Mouse (Mus musculus) limb, embryonic 15.5 days (tissue): Measurements from ENCODE around the gene Pik3c2g. TPM values are rescaled to one million over a fixed set of nuclear protein-coding genes. Genes with fewer than 3 reads are reported as not detected.

Experiments
- ATAC-seq: fragments of 200-750 bp; cut with Nextera tagmentation; 2 replicates; pipeline ENCODE4 v1.8.0; 2017; ENCODE audit warnings: low read depth, moderate TSS enrichment; ENCODE audit not compliant: insufficient number of reproducible peaks, low FRiP score, low TSS enrichment
- H3K27ac ChIP-seq: fragments of 300-500 bp; sonication (generic); 2 replicates; pipeline ENCODE4 v1.5.1; 2015; ENCODE audit warnings: moderate library complexity, mild to moderate bottlenecking, inconsistent platforms
- H3K27me3 ChIP-seq: fragments of 300-500 bp; sonication (generic); 2 replicates; pipeline ENCODE4 v1.6.1; 2015; ENCODE audit warnings: inconsistent platforms
- H3K36me3 ChIP-seq: fragments of 300-500 bp; sonication (generic); 2 replicates; pipeline ENCODE4 v1.6.1; 2015; ENCODE audit warnings: inconsistent platforms
- H3K4me1 ChIP-seq: fragments of 300-500 bp; sonication (generic); 2 replicates; pipeline ENCODE4 v1.6.1; 2015; ENCODE audit warnings: inconsistent platforms
- H3K4me2 ChIP-seq: fragments of 300-500 bp; sonication (generic); 2 replicates; pipeline ENCODE4 v1.6.1; 2015; ENCODE audit warnings: mild to moderate bottlenecking, inconsistent platforms
- H3K4me3 ChIP-seq: fragments of 300-500 bp; sonication (generic); 2 replicates; pipeline ENCODE4 v1.5.1; 2015; ENCODE audit warnings: mild to moderate bottlenecking, inconsistent platforms
- H3K9ac ChIP-seq: fragments of 300-500 bp; sonication (generic); 2 replicates; pipeline ENCODE4 v1.6.1; 2015; ENCODE audit warnings: inconsistent platforms
- H3K9me3 ChIP-seq: fragments of 300-500 bp; sonication (generic); 2 replicates; pipeline ENCODE4 v1.6.1; 2016; ENCODE audit warnings: inconsistent platforms
- WGBS: fragments of 180-500 bp; shearing (Covaris S2); methylation state at CpG from one replicate; pipeline ENCODE4 v1.1.7; 2015; 5-methylcytosine and 5-hydroxymethylcytosine counted together
- polyA plus RNA-seq: library from polyadenylated mRNA; unstranded; fragments of >200 nt; fragmentation: Nextera tagmentation; extraction: Ambion mirVana; gene quantifications from 2 replicates; pipeline ENCODE4 v1.2.1, GENCODE M21; 2015

The Pik3c2g gene
- polyA plus RNA-seq, 1 experiment from 2014 or later = 2.0 TPM

- Histone ChIP-seq H3K4me2 (no peak overlapping the region), H3K36me3 (no peaks in the 10 kb centered on the region), H3K27me3 (no peaks in the 10 kb centered on the region), H3K27ac (no peak overlapping the region), H3K4me3 (no peak overlapping the region), H3K9me3 (no peaks in the 10 kb centered on the region), H3K9ac (no peak overlapping the region), H3K4me1 (no peaks in the 10 kb centered on the region)
- ATAC-seq = no peak
- 66% methylated on average over 3 of the region's 3 CpGs for WGBS
These were observed 377.9 kb downstream of the Pik3c2g start for GRCm38 (mm10) chr6:139964895-139965294.

- WGBS = 58% methylated on average over 6 of the region's 6 CpGs
- H3K36me3 ChIP-seq = no peaks in the 10 kb centered on the region
- H3K9me3 ChIP-seq = no peaks in the 10 kb centered on the region
These were observed 379.7 kb downstream of the Pik3c2g start for GRCm38 (mm10) chr6:139966684-139967083.

GRCm38 (mm10) chr6:139971608-139972298 is 384.7 kb downstream of the Pik3c2g start:
- no peaks in the 10 kb centered on the region for H3K9me3 ChIP-seq

More at GRCm38 (mm10) chr6:139966684-139967083, 379.7 kb downstream of the Pik3c2g start:
- Histone ChIP-seq H3K27me3 (no peaks in the 10 kb centered on the region), H3K4me3 (no peak overlapping the region), H3K4me1 (no peaks in the 10 kb centered on the region), H3K9ac (no peak overlapping the region), H3K27ac (no peak overlapping the region), H3K4me2 (no peak overlapping the region)
- ATAC-seq = no peak

GRCm38 (mm10) chr6:139974668-139975067 is 387.6 kb downstream of the Pik3c2g start:
- no peak for ATAC-seq
- no peaks in the 10 kb centered on the region for H3K9me3 ChIP-seq
- H3K27me3 ChIP-seq = no peaks in the 10 kb centered on the region
- no peaks in the 10 kb centered on the region for H3K4me1 ChIP-seq
- no peak overlapping the region for H3K27ac ChIP-seq
- WGBS = 74% methylated on average over 5 of the region's 5 CpGs
- no peak overlapping the region for H3K4me2 ChIP-seq
- no peaks in the 10 kb centered on the region for H3K36me3 ChIP-seq
- H3K4me3 ChIP-seq = no peak overlapping the region
- H3K9ac ChIP-seq = no peak overlapping the region

More at GRCm38 (mm10) chr6:139971608-139972298, 384.7 kb downstream of the Pik3c2g start:
- Histone ChIP-seq H3K4me3 (no peak overlapping the region), H3K4me1 (no peaks in the 10 kb centered on the region), H3K27ac (no peak overlapping the region), H3K27me3 (no peaks in the 10 kb centered on the region), H3K36me3 (no peaks in the 10 kb centered on the region), H3K4me2 (no peak overlapping the region), H3K9ac (no peak overlapping the region)
- ATAC-seq = no peak
- 84% methylated on average over 4 of the region's 4 CpGs for WGBS

GRCm38 (mm10) chr6:139978114-139978513 is 391.1 kb downstream of the Pik3c2g start:
- H3K4me2 ChIP-seq = no peak overlapping the region
- H3K27ac ChIP-seq = no peak overlapping the region
- H3K36me3 ChIP-seq = no peaks in the 10 kb centered on the region
- no peak overlapping the region for H3K4me3 ChIP-seq
- no peak overlapping the region for H3K9ac ChIP-seq
- no peaks in the 10 kb centered on the region for H3K4me1 ChIP-seq
- H3K9me3 ChIP-seq = no peaks in the 10 kb centered on the region
- ATAC-seq = no peak
- WGBS = 57% methylated on average over 3 of the region's 3 CpGs
- H3K27me3 ChIP-seq = no peaks in the 10 kb centered on the region

GRCm38 (mm10) chr6:139981061-139981460 is 394.0 kb downstream of the Pik3c2g start:
- no peak overlapping the region for H3K9ac ChIP-seq
- H3K4me2 ChIP-seq = no peak overlapping the region
- H3K36me3 ChIP-seq = no peaks in the 10 kb centered on the region
- ATAC-seq = no peak
- no peaks in the 10 kb centered on the region for H3K4me1 ChIP-seq
- no peaks in the 10 kb centered on the region for H3K9me3 ChIP-seq
- no peak overlapping the region for H3K27ac ChIP-seq
- H3K27me3 ChIP-seq = no peaks in the 10 kb centered on the region
- no peak overlapping the region for H3K4me3 ChIP-seq

GRCm38 (mm10) chr6:139984069-139984468 is 397.0 kb downstream of the Pik3c2g start:
- Histone ChIP-seq H3K4me2 (no peak overlapping the region), H3K36me3 (no peaks in the 10 kb centered on the region), H3K27ac (no peak overlapping the region), H3K4me3 (no peak overlapping the region), H3K27me3 (no peaks in the 10 kb centered on the region), H3K9ac (no peak overlapping the region), H3K9me3 (no peaks in the 10 kb centered on the region), H3K4me1 (no peaks in the 10 kb centered on the region)
- ATAC-seq = no peak
- WGBS = 89% methylated on average over 3 of the region's 3 CpGs

GRCm38 (mm10) chr6:139986564-139986963 is 399.5 kb downstream of the Pik3c2g start:
- Histone ChIP-seq H3K27me3 (no peaks in the 10 kb centered on the region), H3K4me1 (no peaks in the 10 kb centered on the region), H3K9me3 (no peaks in the 10 kb centered on the region), H3K4me2 (no peak overlapping the region), H3K36me3 (no peaks in the 10 kb centered on the region), H3K27ac (no peak overlapping the region), H3K4me3 (no peak overlapping the region), H3K9ac (no peak overlapping the region)
- ATAC-seq = no peak
- WGBS = 79% methylated on average over 2 of the region's 2 CpGs

GRCm38 (mm10) chr6:139989075-139989474 is 402.1 kb downstream of the Pik3c2g start:
- no peak overlapping the region for H3K27ac ChIP-seq
- H3K4me1 ChIP-seq = no peaks in the 10 kb centered on the region
- H3K9ac ChIP-seq = no peak overlapping the region
- H3K9me3 ChIP-seq = no peaks in the 10 kb centered on the region
- 54% methylated on average over 6 of the region's 6 CpGs for WGBS
- no peaks in the 10 kb centered on the region for H3K36me3 ChIP-seq
- no peak overlapping the region for H3K4me2 ChIP-seq
- ATAC-seq = no peak
- H3K27me3 ChIP-seq = no peaks in the 10 kb centered on the region
- H3K4me3 ChIP-seq = no peak overlapping the region

- H3K36me3 ChIP-seq = no peaks in the 10 kb centered on the region
- H3K4me2 ChIP-seq = no peak overlapping the region
- WGBS = 84% methylated on average over 10 of the region's 10 CpGs
- no peaks in the 10 kb centered on the region for H3K4me1 ChIP-seq
- H3K9ac ChIP-seq = no peak overlapping the region
- H3K27ac ChIP-seq = no peak overlapping the region
- H3K4me3 ChIP-seq = no peak overlapping the region
- H3K9me3 ChIP-seq = no peaks in the 10 kb centered on the region
- no peaks in the 10 kb centered on the region for H3K27me3 ChIP-seq
- ATAC-seq = no peak
These were observed 402.6 kb downstream of the Pik3c2g start for GRCm38 (mm10) chr6:139989597-139989996.

GRCm38 (mm10) chr6:140005181-140005580 is 418.2 kb downstream of the Pik3c2g start:
- no peaks in the 10 kb centered on the region for H3K9me3 ChIP-seq
- no peak overlapping the region for H3K27ac ChIP-seq
- H3K4me2 ChIP-seq = no peak overlapping the region
- no peaks in the 10 kb centered on the region for H3K36me3 ChIP-seq
- H3K27me3 ChIP-seq = no peaks in the 10 kb centered on the region
- no peak overlapping the region for H3K4me3 ChIP-seq
- no peaks in the 10 kb centered on the region for H3K4me1 ChIP-seq
- H3K9ac ChIP-seq = no peak overlapping the region
- no peak for ATAC-seq
- 80% methylated on average over 3 of the region's 3 CpGs for WGBS
